Mouse (Mus musculus) adrenal gland, adult 10 weeks (tissue): ENCODE data around the gene Armcx4. TPM values are rescaled to one million over a fixed set of nuclear protein-coding genes. Genes with fewer than 3 reads are reported as not detected.

ENCODE experiments used
- polyA plus RNA-seq: library from polyadenylated mRNA; stranded (reverse); fragments of 350-450 nt; fragmentation: Illumina TruSeq; extraction: RNeasy Lipid Tissue Mini Kit (QIAGEN cat#74804); gene quantifications from one replicate; pipeline ENCODE4 v1.2.3, GENCODE M21; 2014; ENCODE audit warnings: low read depth, low replicate concordance

Gene Armcx4
- polyA plus RNA-seq = 17.9 TPM

GRCm38 (mm10) chrX:134686267-134686666, at the start of gene Armcx4:
Armcx4 (plus strand) TSS chrX:134686519.

GRCm38 (mm10) chrX:134717752-134718308, 31.5 kb downstream of the Armcx4 start, which contains the start of gene Armcx1:
Armcx1 (plus strand) TSS chrX:134717963.

Other genes starting within 250 kb of the Armcx4 start
- gene Taf7l, start 210.0 kb upstream of the Armcx4 start, polyA plus RNA-seq = not detected
- gene Timm8a1, start 144.7 kb upstream of the Armcx4 start, polyA plus RNA-seq = 147 TPM
- 4.1 TPM for gene Btk, start 102.9 kb upstream of the Armcx4 start, polyA plus RNA-seq
- 438 TPM for gene Rpl36a, start 100.9 kb upstream of the Armcx4 start, polyA plus RNA-seq
- gene Gla, start 85.4 kb upstream of the Armcx4 start, polyA plus RNA-seq = 16.2 TPM
- 277 TPM for gene Hnrnph2, start 85.3 kb upstream of the Armcx4 start, polyA plus RNA-seq
- gene Armcx1, start 31.4 kb downstream of the Armcx4 start, polyA plus RNA-seq = 56.6 TPM
- gene Armcx6, start 64.9 kb downstream of the Armcx4 start, polyA plus RNA-seq = 10.7 TPM
- gene Armcx3, start 70.1 kb downstream of the Armcx4 start, polyA plus RNA-seq = 128 TPM
- gene Armcx2, start 122.7 kb downstream of the Armcx4 start, polyA plus RNA-seq = 68.6 TPM